Mouse (Mus musculus) CD8-positive naive resting alpha-beta T cell, adult 2 months (primary cell): ENCODE data around the gene St6galnac3.

Experiments
- DNase-seq, 2 experiments: peaks; one replicate each; pipeline ENCODE4 v3.0.0; 2022; ENCODE audit warnings: low read depth in 2 of 2, low spot score in 2 of 2

The St6galnac3 gene

DNA sequence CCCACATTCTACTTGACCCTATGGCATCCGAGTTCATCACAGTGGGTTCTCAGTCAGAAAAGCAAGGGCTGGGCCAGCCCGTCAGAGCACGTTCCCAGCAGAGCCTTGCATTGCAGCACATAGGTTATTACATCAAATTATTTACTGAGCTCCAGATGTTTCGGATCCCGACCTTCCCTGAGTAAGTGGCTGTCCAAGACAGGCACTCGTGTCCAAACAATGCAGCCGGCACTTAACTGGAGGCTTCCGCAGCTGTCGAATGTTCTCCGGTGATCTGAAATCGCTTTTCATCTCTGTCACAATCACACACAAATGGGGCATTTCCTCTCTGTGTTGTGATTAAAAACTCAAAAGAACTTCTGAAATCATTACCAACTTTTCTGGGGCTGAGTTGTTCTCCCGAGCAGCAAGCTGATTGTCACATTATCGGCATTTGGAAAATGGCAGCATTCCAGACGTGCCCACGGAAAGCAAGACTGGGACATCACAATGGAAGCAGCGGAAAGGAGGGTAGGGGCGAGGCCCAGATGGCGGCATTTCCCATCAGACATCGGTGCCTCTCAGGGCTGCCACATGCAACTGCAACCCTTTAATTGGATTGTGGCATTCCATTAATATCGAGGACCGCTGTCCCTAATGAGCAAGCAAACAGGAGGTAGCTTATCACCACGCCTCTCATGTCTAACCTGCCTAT, 428.5 kb downstream of the St6galnac3 start:
- DNase-seq: no peak

DNA sequence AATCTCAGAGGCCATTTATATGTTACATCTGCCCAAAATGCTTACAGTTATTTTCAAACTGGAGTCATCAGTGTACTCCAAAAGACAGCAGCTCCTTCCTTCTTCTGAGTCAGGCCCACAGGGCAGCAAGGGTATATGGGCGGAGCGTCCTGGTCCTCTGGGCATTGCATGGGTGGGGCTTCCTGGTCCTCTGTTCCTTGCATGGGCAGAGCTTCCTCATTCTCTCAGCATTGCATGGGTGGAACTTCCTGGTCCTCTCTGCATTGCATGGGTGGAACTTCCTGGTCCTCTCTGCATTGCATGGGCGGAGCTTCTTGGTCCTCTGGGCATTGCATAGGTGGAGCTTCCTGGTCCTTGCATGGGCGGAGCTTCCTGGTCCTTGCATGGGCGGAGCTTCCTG, 432.1 kb downstream of the St6galnac3 start:
- no peak for DNase-seq

DNA sequence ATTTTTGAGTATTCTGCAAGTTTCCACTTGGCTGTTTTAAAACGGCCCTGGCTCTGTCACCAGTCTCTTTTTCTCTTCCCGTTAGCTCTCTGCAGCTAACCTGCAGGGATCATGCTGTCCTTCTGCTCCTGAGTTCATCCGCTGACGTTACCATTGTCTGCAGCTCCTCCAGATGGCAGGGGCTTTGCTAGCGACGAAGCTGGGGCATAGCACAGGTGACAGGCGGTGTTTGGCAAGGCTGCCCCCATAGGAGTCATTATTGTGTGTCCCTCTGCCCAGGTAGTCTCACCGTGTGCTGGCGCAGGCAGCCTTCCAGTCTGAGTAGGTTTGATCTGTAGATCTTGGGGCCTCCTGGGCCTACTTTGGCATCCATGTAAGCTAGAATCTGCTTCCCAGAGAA, 432.6 kb downstream of the St6galnac3 start:
- no peak for DNase-seq

DNA sequence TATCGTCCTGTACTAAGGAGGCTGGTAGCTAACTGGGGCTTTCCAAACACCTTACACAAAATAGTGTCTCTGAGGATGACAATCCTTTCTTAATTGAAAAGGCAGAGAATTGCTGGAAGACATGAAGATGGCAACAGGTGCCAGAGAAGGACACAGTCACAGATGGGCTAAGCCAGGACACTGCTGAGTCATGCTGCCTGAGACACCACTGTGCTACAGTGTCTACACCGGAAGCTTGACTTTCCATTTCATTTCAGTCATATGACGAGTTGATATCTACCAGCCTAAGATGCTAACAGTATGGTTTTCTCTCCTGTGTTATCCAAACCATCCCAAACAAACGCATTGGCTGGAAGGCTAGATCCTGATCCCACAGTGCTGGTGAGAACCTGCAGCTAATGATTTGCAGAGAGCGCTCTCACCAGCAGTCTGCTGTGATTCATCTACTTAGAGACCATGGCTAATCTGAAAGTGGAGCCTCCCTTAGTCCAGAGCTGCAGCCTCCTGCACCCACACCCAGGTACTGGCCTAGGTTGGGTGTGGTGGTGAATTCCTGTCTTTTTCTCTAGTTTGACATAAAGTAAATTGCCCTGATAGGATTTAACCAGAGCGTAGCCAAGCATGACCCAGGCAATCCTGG, 433.4 kb downstream of the St6galnac3 start:
- no peak for DNase-seq

DNA sequence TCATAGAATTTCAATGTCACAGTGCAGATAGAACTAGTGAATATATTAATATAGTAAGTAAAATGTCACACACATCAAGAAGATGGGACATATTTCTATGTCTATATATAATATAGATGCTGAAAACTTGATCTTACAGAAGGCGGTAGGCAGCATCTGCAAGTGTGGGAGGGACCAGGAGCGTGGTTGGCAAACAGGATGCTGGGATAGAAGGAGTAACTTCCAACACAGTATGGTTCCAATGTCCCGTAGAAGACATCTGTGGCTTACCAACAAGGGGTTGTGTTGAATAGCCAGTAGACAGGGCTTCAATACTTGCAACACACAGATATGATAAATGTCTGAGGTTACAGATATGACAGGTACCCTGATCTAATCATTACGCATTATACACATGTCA, 435.0 kb downstream of the St6galnac3 start:
- no peak for DNase-seq

DNA sequence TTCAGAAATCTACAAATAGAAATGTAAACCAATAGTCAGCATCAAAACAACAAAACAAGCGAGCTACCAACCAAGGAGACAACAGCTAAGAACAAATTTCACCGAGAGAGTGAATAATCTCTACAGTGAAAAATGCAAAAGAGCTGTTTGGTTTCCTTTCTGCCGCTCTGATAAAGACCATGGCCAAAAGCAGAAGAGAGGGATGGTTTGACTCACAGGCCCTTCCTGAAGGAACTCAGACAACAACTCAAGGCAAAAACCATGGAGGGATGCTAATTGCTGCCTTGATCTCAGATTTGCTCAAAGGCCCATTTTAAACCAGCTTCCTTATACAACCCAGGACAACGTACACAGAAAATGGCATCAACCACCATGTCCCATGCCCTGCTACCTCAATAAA, 437.4 kb downstream of the St6galnac3 start:
- no peak for DNase-seq

DNA sequence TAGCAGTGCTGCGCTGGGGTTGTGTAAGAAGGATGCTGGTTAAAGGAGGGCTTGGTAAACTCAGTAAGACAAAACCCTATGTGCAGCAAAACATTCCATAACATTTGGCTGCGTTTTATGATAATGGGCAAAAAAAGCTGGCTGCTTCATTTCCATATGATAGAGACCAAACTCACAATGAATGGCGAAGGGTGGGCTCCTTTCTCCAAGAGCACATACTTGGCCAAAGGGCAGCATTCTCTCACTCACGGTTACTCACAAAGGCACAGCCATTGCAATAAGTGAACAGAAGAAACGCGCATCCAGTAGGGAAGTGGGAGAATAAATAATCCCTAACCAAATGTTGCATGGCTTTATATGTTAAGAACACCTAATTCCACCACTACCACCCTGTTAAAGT, 437.9 kb downstream of the St6galnac3 start:
- DNase-seq: no peak

DNA sequence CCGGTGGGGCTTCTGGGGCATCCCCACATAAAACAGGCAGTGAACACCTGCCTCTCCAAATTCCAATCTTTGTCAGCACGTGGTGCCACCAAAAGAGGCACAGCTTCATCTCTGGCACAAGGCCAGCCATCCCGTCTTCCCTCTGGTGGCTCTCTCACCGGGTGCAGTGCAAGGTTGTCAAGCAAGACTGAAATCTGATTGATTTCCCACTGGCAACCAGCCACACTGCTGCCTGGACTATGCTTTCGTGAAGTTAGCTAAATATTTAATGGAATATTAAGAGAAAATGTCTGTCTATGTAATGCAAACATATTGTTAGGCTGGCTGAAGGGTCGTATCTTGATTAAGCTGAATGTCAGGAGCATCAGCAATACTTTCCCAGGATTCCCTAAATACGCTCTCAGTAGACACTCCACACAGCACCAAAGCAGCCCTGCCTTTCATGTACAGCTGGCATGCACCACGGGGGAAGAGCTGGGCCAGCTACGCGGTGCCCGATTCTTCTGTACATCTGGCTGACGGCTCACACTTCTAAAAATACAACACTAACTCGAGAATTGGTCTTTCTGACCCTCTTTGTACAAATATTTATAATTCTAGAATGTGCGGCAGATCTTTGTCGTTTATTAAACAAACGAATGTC, 442.7 kb downstream of the St6galnac3 start:
- no peak for DNase-seq

DNA sequence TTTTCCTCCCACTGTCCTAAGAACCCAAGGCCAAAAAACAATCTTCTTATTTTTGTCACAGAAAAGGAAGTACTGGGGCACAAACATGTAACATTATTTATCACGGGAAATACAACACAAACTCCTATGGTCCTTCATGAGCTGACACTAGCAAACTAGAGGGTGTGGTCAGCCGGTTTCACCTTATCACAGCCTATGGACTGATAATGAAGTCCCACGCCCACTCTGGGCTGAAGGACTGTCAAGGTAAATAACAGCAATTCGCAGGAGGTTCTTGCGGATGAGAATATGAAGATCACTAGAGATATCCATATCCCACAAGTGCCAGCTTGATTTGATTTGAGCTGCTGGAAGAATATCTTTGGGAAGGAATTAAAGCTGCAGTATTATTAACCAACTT, 446.7 kb downstream of the St6galnac3 start:
- no peak for DNase-seq

DNA sequence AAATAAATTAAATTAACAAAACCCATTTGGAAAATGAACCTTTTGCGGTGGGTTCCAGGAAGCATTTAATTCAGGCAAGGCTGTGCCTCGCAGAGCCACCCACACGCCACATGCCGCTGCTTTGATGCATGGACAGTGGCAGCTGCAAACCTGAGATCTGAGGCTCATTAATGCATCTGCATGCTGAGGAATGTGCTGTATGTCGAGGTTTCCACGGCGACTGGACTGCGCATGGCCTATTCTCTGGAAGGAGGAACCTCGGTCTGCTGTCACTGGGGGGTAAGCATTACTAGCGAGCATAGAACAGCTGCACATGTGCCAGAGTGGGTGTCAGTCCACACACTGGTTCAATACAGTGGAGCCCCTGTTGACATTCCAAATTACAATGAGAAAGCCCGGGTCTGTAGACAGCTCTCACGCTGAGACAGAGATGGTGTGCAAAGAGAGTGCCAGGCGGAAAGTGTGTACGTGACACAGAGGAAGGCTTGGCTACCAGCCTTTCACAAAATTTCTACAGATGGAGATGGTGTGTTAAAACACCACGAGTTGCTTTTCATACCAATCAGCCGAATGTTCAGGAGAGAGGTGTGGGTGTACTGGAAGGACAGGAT, 447.5 kb downstream of the St6galnac3 start:
- DNase-seq: no peak

DNA sequence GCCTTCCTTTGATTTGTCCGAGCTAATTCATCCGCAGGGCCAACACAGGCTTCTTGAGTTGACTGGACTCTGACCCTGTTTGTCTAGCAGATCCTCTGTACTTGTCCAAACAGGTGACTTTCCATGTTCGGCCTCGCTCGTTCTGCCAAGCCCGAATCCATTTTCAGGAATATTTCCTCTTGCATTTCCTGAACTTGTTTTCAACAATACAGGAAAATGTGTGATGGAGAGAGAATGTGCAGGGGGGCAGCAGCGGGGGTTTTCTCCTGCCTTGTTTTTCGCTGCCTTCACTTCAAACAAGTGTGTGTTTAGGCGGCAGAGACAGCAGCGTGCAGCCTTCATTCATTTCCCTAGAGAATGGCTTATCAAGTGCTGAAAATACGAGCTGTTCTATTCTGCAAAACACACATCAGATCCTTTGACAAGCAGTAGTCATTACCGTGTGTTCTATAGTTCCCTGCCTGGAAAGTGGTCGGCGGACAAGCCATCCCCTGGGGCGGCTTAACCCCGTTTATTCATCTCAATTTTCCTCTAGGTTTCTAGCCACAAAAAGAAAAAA, 448.1 kb downstream of the St6galnac3 start:
- DNase-seq: no peak

DNA sequence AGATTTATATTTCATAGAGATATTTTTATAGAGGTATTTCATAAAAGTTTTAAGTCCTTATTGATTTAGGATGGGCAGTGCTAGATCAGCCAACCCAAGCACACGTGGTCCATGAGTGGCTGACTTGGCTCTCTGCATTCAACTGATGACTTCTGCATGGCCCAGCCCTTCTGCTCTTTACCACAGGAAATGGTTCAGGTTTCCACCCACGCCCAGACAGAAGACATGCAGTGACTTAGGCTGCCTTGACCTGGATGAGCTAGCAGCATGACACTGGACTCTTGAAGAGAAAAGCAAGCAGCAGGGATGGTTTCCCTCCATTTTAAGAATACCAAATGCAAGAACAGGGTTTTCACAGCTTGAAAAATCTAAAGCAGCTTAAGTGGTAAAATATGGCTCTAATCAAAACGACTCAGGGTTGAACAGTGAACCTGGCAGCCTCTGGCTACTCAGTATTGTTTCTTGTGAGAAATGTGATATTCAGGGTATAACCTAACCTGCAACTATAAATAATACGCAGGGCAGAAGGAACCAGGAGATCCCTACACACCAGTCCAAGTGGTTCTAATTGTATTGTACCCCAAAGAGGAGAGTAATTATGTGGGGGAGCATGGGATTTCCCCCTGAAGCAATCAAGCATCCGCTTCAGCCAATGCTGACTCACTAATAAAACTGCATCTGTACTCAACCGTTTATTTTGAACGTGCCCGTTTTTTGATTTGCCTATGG, 448.7 kb downstream of the St6galnac3 start:
- DNase-seq: no peak

DNA sequence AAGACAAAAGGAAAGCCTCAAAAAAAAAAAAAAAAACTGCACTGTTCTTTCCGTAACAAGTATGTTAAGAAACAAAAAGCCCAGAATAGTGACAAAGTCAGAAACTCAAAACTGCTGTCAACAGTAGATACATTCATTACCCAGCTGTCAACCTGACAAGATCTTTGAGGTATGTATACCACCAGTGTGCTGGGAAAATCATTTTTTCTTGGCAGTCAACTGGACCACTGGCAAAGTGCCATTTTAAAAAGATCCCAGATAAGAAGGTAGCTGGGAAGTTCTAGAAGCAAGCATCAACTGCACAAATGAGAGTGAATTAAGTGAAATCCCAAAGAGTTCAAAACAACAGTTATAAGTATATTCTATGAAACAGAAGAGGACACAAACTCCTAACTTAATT, 452.7 kb downstream of the St6galnac3 start:
- DNase-seq: no peak

DNA sequence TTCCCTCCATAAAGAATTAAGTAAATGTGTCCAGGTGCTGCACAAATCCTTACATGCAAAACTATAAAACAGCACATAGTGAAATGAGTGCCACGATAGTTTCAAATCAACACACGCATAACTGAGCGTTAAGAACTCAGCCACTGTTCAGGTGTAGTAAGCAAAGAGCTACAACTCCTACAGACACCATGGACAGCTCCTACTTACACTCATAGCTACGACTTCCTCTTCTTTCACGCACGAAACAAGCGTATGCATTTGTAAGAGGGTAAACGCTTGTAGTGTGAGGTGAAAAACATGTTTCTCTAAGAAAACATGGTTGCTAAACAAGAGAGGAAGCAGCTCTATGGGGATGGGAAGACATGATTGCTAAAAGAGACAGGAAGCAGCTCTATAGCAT, 457.6 kb downstream of the St6galnac3 start:
- no peak for DNase-seq

DNA sequence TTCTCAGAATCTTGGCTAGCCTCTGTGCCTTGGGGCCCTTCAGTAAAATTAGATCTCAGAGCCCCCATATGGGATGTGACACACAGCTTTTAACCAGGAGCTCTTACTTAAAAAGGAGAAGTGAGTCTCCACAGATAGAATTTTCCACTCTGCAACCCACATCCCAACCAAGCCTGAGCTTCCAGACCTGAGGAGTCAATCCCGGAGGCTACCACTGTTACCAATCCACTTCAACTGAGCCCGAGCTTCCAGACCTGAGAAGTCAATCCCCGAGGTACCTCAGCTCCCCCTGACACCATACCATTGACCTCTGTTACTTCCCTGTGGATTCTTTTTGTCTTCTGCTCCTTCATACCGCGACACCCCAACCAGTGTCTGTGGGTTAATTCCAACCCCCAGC, 463.0 kb downstream of the St6galnac3 start:
- no peak for DNase-seq

DNA sequence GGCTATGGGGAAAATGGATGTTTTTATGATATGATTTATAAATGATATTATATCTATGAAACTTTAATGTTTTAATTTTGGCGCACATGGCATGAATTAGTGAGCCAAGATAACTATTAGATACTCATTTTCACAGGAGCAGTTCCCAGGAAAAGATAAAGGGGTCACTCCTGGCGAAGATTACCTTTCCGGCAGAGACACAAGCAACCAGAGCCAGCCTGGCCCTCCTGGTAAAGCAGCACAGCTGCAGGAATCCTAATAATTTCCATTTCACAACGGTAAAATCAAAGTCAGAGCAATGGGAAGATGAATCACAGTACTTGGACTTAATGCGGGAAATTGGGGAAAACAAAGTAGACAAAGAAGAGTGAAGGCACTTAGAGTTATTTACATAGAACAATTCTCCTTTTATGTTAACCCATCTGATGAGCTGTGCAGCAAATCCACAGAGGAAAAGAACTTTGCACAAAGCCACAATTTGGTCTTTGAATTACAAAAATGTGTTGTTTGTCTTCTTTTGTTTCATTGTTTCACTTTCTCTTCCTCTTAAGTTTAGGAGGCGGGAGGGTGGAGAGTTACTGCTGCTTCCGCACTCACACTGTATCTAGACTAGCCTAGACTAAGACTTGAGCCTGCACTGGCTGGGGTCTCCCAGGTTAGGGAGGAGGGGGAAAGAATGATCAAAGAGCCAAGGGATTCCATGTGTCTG, 464.6 kb downstream of the St6galnac3 start:
- no peak for DNase-seq

DNA sequence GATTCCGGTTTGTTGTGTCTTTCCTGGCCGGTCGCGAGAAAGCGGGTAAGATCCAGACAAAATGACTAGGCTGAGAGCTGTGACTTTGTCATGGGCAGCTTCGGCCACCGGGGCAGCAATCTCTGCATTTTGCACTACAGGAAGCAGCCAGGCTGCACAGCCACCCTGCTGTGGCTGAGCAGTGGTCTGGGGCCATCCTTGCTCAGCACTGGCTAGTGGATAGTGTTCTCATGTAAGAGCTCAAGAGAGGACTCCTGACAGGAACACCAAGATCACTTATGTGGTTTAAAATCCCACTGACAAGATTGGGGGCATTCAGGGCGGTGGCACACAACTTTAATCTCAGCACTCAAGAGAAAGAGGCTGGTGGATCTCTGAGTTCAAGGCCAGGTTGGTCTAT, 469.1 kb downstream of the St6galnac3 start:
- DNase-seq: no peak

DNA sequence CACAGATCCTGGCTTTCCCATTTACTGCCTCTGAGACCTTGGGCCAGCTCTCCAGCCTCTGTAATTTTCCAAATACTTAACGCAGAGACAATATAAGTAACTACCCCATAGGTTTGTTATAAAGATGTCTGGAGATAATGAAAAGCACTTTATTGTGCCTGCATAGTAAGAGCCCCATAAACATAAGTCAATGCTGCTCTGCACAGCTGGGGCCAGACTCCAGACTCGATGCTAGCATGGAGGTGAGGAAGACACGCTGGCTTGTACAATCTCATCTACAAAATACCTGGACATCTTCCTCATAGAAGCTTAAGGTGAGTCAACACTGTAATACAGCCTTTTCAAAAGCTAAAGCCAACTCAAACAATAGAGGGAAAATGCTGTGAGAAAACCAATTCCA, 473.3 kb downstream of the St6galnac3 start:
- DNase-seq: no peak

DNA sequence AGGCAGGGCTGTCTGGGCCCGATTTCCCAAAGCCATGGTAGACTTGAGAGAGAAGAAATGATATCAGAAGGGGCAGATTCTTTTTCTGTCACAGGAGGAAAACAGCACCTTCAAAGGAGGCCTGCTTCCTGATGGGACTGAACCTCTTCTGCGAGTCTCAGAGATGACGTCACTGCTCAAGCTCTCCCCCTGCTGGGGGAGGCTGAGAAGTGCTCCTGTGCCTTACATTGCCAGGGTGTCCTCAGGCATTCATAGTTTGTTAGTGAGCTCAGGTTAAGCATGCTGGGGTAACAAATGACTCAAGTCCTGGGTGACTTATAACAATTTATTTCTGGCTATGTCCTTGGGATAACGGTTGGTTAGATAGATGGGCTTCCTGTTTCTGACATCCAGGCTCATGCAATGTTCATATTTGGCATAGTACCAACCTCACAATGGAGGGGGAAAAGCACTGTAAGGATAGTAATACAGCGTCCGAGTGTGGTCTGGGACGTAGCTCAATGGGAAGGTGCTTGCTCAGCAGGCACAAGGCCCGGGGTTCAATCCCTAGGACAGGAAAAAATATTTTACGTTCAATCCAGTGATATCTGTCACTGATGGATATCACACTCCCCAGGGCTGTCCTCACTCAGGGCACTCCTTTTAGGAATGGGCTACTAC, 474.2 kb downstream of the St6galnac3 start:
- peak; percentile 82 to 89 for DNase-seq

DNA sequence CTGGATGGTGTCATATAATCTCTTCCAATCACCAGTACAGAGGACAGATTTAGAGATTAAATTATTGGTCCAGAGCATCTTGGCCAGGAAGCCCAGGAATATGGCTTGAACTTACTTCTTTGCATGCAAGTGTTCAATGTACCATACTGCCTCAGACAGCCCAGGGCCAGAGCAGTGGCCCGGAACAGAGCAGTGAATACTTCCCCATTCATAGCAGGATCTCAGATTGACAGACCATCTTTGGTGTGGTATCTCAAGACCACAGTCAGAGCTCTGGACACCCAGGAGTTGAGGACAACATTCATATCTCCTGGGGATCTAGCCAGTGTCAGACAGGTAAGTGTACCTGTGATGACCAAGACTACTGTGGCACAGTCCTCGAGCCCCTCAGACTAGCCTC, 476.1 kb downstream of the St6galnac3 start:
- DNase-seq: no peak
